Mouse (Mus musculus): ENCODE measurements around the gene Notch3. TPM values are rescaled to one million over a fixed set of nuclear protein-coding genes. Genes with fewer than 3 reads are reported as not detected.
"Not testable (repeated sequence)": the region's sequence is repeated elsewhere in the genome, so short reads cannot be mapped to it uniquely, and the experiment has no call there.

Notch3 gene
- total RNA-seq (2012; rRNA removed): 37.4 and 73.6 TPM in 2 replicates

- peaks cover 16 to 26% of the 10 kb centered on the region in 2 experiments for H3K4me1 ChIP-seq (ENCODE audit: control insufficient read depth in 2 of 2, insufficient read depth in 2 of 2, low read length in 2 of 2, poor library complexity in 1 of 2)
- TF ChIP-seq HCFC1 (IDR thresholded peaks at IDR 0.05; ENCODE audit: borderline replicate concordance, insufficient read depth, low read length) (no peak), CHD2 (IDR thresholded peaks at IDR 0.05; ENCODE audit: low read depth, low read length) (no peak), MAFK (IDR thresholded peaks at IDR 0.05; ENCODE audit: insufficient read depth, low read depth, low read length) (no peak), ZC3H11A (IDR thresholded peaks at IDR 0.05; ENCODE audit: borderline replicate concordance, low read depth, low read length) (no peak), ZNF384 (IDR thresholded peaks at IDR 0.05; ENCODE audit: low read depth, low read length) (no peak)
- DNase-seq (ENCODE audit: low read depth, low spot score): peak; percentile 63
- H3K36me3 ChIP-seq (ENCODE audit: control insufficient read depth, insufficient read depth, low read length, poor library complexity, severe bottlenecking): peaks cover 4% of the 10 kb centered on the region; the same call in 1 of the 2 replicates
- in situ Hi-C loops (cut with MboI; ENCODE audit: low sequenced_read_pairs in 2 of 2, unreplicated experiment in 2 of 2): no loop called here
- peak within 1 kb of the TSS; percentile 93 for H3K9ac ChIP-seq (ENCODE audit: insufficient read depth, low read depth, low read length, poor library complexity, severe bottlenecking)
- no peaks in the 10 kb centered on the region for H3K9me3 ChIP-seq (ENCODE audit: control insufficient read depth, insufficient read depth, low read depth, low read length)
- H3K4me3 ChIP-seq (ENCODE audit: insufficient read depth in 1 of 2, low read depth in 1 of 2, low read length in 2 of 2, poor library complexity in 1 of 2, severe bottlenecking in 1 of 2): peak within 1 kb of the TSS; percentile 85 to 98
- peak within 1 kb of the TSS; percentile 72 for H3K27ac ChIP-seq (ENCODE audit: insufficient read depth, low read depth, low read length, poor library complexity, severe bottlenecking)
These were observed at the start of gene Notch3 for GRCm38 (mm10) chr17:32166687-32167086. Gene Notch3 (minus strand): TSS chr17:32166852.

- DNase-seq (ENCODE audit: low read depth, low spot score); in situ Hi-C loops (cut with MboI; ENCODE audit: low sequenced_read_pairs in 2 of 2, unreplicated experiment in 2 of 2); H3K9me3 ChIP-seq (ENCODE audit: control insufficient read depth, insufficient read depth, low read depth, low read length); H3K27ac ChIP-seq (ENCODE audit: insufficient read depth, low read depth, low read length, poor library complexity, severe bottlenecking); H3K9ac ChIP-seq (ENCODE audit: insufficient read depth, low read depth, low read length, poor library complexity, severe bottlenecking); H3K4me3 ChIP-seq (ENCODE audit: insufficient read depth in 1 of 2, low read depth in 1 of 2, low read length in 2 of 2, poor library complexity in 1 of 2, severe bottlenecking in 1 of 2); H3K4me1 ChIP-seq (ENCODE audit: control insufficient read depth in 2 of 2, insufficient read depth in 2 of 2, low read length in 2 of 2, poor library complexity in 1 of 2): not testable (repeated sequence)
- peaks cover 49% of the 10 kb centered on the region for H3K36me3 ChIP-seq (ENCODE audit: control insufficient read depth, insufficient read depth, low read length, poor library complexity, severe bottlenecking)
These were observed 48.9 kb upstream of the Notch3 start for GRCm38 (mm10) chr17:32215587-32215986.

- H3K4me3 ChIP-seq (ENCODE audit: insufficient read depth in 1 of 2, low read depth in 1 of 2, low read length in 2 of 2, poor library complexity in 1 of 2, severe bottlenecking in 1 of 2); in situ Hi-C loops (cut with MboI; ENCODE audit: low sequenced_read_pairs in 2 of 2, unreplicated experiment in 2 of 2); H3K9me3 ChIP-seq (ENCODE audit: control insufficient read depth, insufficient read depth, low read depth, low read length); H3K4me1 ChIP-seq (ENCODE audit: control insufficient read depth in 2 of 2, insufficient read depth in 2 of 2, low read length in 2 of 2, poor library complexity in 1 of 2); H3K9ac ChIP-seq (ENCODE audit: insufficient read depth, low read depth, low read length, poor library complexity, severe bottlenecking); DNase-seq (ENCODE audit: low read depth, low spot score): not testable (repeated sequence)
- Histone ChIP-seq H3K27ac (ENCODE audit: insufficient read depth, low read depth, low read length, poor library complexity, severe bottlenecking) (peak overlapping the region; percentile 92; the same call in 1 of the 2 replicates), H3K36me3 (ENCODE audit: control insufficient read depth, insufficient read depth, low read length, poor library complexity, severe bottlenecking) (peaks cover 60% of the 10 kb centered on the region)
These were observed 44.9 kb upstream of the Notch3 start for GRCm38 (mm10) chr17:32211554-32211953.

GRCm38 (mm10) chr17:32209752-32210151 is 43.1 kb upstream of the Notch3 start:
- Histone ChIP-seq H3K4me3 (ENCODE audit: insufficient read depth in 1 of 2, low read depth in 1 of 2, low read length in 2 of 2, poor library complexity in 1 of 2, severe bottlenecking in 1 of 2) (no peak overlapping the region), H3K36me3 (ENCODE audit: control insufficient read depth, insufficient read depth, low read length, poor library complexity, severe bottlenecking) (peaks cover 64% of the 10 kb centered on the region), H3K27ac (ENCODE audit: insufficient read depth, low read depth, low read length, poor library complexity, severe bottlenecking) (no peak overlapping the region), H3K9ac (ENCODE audit: insufficient read depth, low read depth, low read length, poor library complexity, severe bottlenecking) (no peak overlapping the region), H3K4me1 (ENCODE audit: control insufficient read depth in 2 of 2, insufficient read depth in 2 of 2, low read length in 2 of 2, poor library complexity in 1 of 2) (peaks cover 0 to 3% of the 10 kb centered on the region in 2 experiments; a peak in 1 of 4 replicates), H3K9me3 (ENCODE audit: control insufficient read depth, insufficient read depth, low read depth, low read length) (no peaks in the 10 kb centered on the region)
- TF ChIP-seq ZNF384 (IDR thresholded peaks at IDR 0.05; ENCODE audit: low read depth, low read length): no peak
- peak; percentile 26; the same call in 1 of the 2 replicates for TF ChIP-seq ZC3H11A (IDR thresholded peaks at IDR 0.05; ENCODE audit: borderline replicate concordance, low read depth, low read length)
- no peak for DNase-seq (ENCODE audit: low read depth, low spot score)
- in situ Hi-C loops (cut with MboI; ENCODE audit: low sequenced_read_pairs in 2 of 2, unreplicated experiment in 2 of 2): no loop called here

DNA sequence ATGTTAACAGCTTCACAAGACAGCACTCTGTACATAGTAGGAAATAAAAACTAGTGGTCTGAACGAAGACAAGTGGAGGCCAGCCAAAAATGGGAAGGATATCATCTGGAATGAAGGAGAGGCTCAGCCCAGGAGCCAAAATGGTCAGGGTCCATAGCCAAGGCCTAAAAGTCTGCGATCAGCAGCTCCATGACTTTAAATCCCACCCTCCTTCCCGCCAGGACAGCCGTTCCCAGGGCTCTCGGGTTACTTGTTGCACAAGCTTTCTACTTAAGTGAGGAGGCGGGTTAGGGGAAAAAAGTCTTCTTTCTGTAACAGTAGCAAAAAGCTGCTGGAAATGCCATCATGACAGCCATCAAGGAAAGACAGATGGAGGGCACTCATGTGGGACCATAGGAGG is 42.5 kb upstream of the Notch3 start:
- DNase-seq (ENCODE audit: low read depth, low spot score): no peak
- Histone ChIP-seq H3K9ac (ENCODE audit: insufficient read depth, low read depth, low read length, poor library complexity, severe bottlenecking) (no peak overlapping the region), H3K4me1 (ENCODE audit: control insufficient read depth in 2 of 2, insufficient read depth in 2 of 2, low read length in 2 of 2, poor library complexity in 1 of 2) (peaks cover 0 to 3% of the 10 kb centered on the region in 2 experiments; a peak in 1 of 4 replicates), H3K9me3 (ENCODE audit: control insufficient read depth, insufficient read depth, low read depth, low read length) (no peaks in the 10 kb centered on the region), H3K4me3 (ENCODE audit: insufficient read depth in 1 of 2, low read depth in 1 of 2, low read length in 2 of 2, poor library complexity in 1 of 2, severe bottlenecking in 1 of 2) (no peak overlapping the region), H3K27ac (ENCODE audit: insufficient read depth, low read depth, low read length, poor library complexity, severe bottlenecking) (no peak overlapping the region), H3K36me3 (ENCODE audit: control insufficient read depth, insufficient read depth, low read length, poor library complexity, severe bottlenecking) (peaks cover 65% of the 10 kb centered on the region)
- in situ Hi-C loops (cut with MboI; ENCODE audit: low sequenced_read_pairs in 2 of 2, unreplicated experiment in 2 of 2): no loop called here
- no peak for TF ChIP-seq CHD2 (IDR thresholded peaks at IDR 0.05; ENCODE audit: low read depth, low read length)
- TF ChIP-seq ZNF384 (IDR thresholded peaks at IDR 0.05; ENCODE audit: low read depth, low read length): no peak
- TF ChIP-seq HCFC1 (IDR thresholded peaks at IDR 0.05; ENCODE audit: borderline replicate concordance, insufficient read depth, low read length): no peak
- no peak for TF ChIP-seq ZC3H11A (IDR thresholded peaks at IDR 0.05; ENCODE audit: borderline replicate concordance, low read depth, low read length)
- no peak for TF ChIP-seq MAFK (IDR thresholded peaks at IDR 0.05; ENCODE audit: insufficient read depth, low read depth, low read length)

Data from ES-E14 (cell line).